Mouse (Mus musculus) limb, embryonic 11.5 days (tissue): Measurements from ENCODE around the gene Clic1. TPM values are rescaled to one million over a fixed set of nuclear protein-coding genes. Genes with fewer than 3 reads are reported as not detected.

Source experiments
- ATAC-seq: fragments of 200-750 bp; cut with Nextera tagmentation; 2 replicates; pipeline ENCODE4 v1.8.0; 2017; ENCODE audit warnings: low read depth; ENCODE audit not compliant: insufficient number of reproducible peaks, low FRiP score, low TSS enrichment
- DNase-seq: peaks from one replicate; pipeline ENCODE4 v3.0.0-alpha.2; 2015; ENCODE audit warnings: low spot score
- H3K27ac ChIP-seq: fragments of 300-500 bp; sonication (generic); replicated peaks from 2 replicates; pipeline ENCODE4 v1.5.1; 2014; ENCODE audit warnings: low read depth, mild to moderate bottlenecking, low read length
- H3K27me3 ChIP-seq: fragments of 300-500 bp; sonication (generic); 2 replicates; pipeline ENCODE4 v1.6.1; 2014; ENCODE audit warnings: mild to moderate bottlenecking, low read length, mixed read lengths; ENCODE audit not compliant: control insufficient read depth, insufficient read depth
- H3K36me3 ChIP-seq: fragments of 300-500 bp; sonication (generic); 2 replicates; pipeline ENCODE4 v1.6.1; 2014; ENCODE audit warnings: mild to moderate bottlenecking, low read length, moderate library complexity, mixed read lengths; ENCODE audit not compliant: control insufficient read depth, insufficient read depth
- H3K4me1 ChIP-seq: fragments of 300-500 bp; sonication (generic); 2 replicates; pipeline ENCODE4 v1.6.1; 2014; ENCODE audit warnings: low read length, mixed read lengths; ENCODE audit not compliant: control insufficient read depth, insufficient read depth
- H3K4me2 ChIP-seq: fragments of 300-500 bp; sonication (generic); 2 replicates; pipeline ENCODE4 v1.6.1; 2014; ENCODE audit warnings: low read depth, mild to moderate bottlenecking, moderate library complexity; ENCODE audit not compliant: severe bottlenecking
- H3K4me3 ChIP-seq: fragments of 300-500 bp; sonication (generic); 2 replicates; pipeline ENCODE4 v1.5.1; 2014; ENCODE audit warnings: low read depth, low read length
- H3K9ac ChIP-seq: fragments of 300-500 bp; sonication (generic); 2 replicates; pipeline ENCODE4 v1.6.1; 2014; ENCODE audit warnings: mild to moderate bottlenecking, low read length
- H3K9me3 ChIP-seq: fragments of 300-500 bp; sonication (generic); 2 replicates; pipeline ENCODE4 v1.6.1; 2016; ENCODE audit warnings: low read length; ENCODE audit not compliant: control insufficient read depth
- WGBS: fragments of 180-500 bp; shearing (Covaris S2); extraction: QIAGEN DNeasy Blood & Tissue Kit; methylation state at CpG from one replicate; pipeline ENCODE4 v1.1.7; 2014; 5-methylcytosine and 5-hydroxymethylcytosine counted together
- polyA plus RNA-seq: library from polyadenylated mRNA; unstranded; fragments of >200 nt; fragmentation: Nextera tagmentation; extraction: Ambion mirVana; gene quantifications from 2 replicates; pipeline ENCODE4 v1.2.1, GENCODE M21; 2014

Gene Clic1
- polyA plus RNA-seq, 1 experiment from 2014 or later = 52.1 TPM

DNA sequence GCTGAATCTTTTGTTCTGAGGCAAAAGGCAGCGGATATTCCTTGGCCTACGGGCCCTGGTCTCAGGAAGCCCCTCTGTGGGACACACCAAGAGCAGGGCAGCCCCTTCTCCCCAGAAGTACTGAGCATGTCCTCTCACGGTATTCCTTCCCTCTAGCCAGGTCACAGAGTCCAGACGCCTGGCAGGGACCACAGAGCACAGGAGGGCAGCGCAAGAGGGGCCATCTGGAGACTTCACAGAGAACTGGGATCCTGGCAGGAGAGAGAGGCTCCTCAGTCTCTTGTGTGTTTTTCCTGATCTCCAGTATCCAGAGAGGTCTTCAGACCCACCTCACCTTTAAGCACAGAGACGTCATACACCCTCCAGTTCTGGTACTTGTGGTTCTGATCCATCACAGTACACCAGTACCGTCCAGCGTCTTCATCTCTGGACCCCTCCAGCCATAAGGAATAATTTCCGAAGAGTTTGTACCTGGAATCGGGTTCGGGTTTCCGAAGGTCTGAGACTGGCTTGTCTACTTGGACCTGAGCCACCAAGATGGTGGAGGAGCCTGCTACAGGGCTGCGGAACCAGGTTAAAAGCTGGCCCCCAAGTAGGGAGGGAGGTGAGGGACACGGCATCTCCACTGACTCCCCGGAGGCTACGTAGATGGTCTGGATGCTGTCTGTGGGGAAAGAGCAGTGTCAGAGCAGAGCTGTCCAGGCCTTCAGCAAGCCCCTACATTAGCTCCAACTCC is 33.2 kb downstream of the Clic1 start:
- H3K27ac ChIP-seq = no peak overlapping the region
- H3K27me3 ChIP-seq = no peaks in the 10 kb centered on the region
- no peak overlapping the region for H3K4me2 ChIP-seq
- H3K36me3 ChIP-seq = no peaks in the 10 kb centered on the region
- H3K4me3 ChIP-seq = no peak overlapping the region
- 79% methylated on average over 16 of the region's 16 CpGs for WGBS
- peaks cover under 1% of the 10 kb centered on the region for H3K4me1 ChIP-seq
- no peaks in the 10 kb centered on the region for H3K9me3 ChIP-seq
- no peak for ATAC-seq
- DNase-seq = no peak
- no peak overlapping the region for H3K9ac ChIP-seq

DNA sequence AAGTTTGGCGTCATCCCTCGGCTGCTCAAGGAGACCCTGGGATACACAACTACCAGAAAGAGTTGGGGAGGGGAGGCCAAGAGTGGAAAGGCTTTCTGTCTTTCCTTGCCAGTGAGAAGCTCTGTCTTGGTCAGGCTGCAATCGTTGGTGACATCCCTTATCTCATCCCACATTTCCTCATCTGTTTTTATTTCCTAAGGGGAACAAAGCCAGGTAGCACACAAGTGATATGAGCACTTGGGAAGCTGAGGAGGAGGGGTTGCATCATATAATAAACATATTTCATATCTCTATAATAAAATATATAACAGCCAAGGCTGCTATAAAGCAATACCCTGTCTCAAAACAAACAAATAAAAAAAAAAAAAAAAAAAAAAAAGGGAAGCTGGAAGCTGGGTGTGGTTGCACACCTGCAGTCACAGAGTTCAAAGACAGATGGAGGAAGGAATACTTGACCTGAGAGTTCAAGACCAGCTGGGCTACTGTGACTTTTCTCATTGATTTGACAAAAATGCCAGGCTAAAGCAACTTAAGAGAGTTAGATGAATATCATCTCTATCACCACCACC is 34.2 kb downstream of the Clic1 start:
- no peaks in the 10 kb centered on the region for H3K36me3 ChIP-seq
- no peaks in the 10 kb centered on the region for H3K4me1 ChIP-seq
- H3K27me3 ChIP-seq = no peaks in the 10 kb centered on the region
- WGBS = 71% methylated on average over 3 of the region's 3 CpGs
- H3K4me3 ChIP-seq = no peak overlapping the region
- DNase-seq (no peak), ATAC-seq (no peak)
- H3K27ac ChIP-seq = no peak overlapping the region
- no peak overlapping the region for H3K9ac ChIP-seq
- H3K9me3 ChIP-seq = no peaks in the 10 kb centered on the region
- H3K4me2 ChIP-seq = no peak overlapping the region

DNA sequence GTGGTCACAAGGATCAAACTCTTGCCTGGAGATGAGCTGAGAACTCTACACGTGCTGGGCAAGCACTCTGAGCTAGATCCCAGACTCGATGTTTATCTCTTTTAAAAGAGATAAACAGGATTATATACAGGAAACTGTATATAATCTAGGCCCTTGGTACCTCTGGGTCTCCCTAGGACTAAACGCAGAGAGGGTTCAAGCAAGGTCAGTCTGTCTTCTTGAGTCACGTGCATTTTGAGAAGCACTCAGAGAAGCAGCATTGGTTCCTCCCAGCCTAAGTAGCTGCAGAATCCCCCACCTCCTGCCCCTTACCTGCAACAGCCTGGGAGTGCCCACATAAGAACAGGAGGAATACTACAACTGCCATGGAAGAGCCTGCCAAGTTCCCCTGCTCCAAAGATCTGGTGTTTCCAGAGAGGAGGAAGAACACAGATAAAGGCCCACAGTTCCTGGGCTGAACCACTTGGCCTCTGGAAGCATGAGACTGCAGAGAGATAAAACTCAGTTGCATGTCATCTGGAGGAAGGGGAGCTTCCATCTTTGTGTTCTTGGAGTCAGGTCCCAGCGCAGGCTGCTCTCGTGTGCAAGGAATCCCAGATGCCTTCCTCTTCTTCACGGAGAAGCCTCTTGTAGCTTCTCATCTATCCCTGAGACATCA is 35.6 kb downstream of the Clic1 start, which contains the start of gene Ly6g6f:
Gene Ly6g6f (minus strand): TSS at position 403 of the 658 bp plus-strand sequence.
- Histone ChIP-seq H3K4me1 (no peaks in the 10 kb centered on the region), H3K27me3 (no peaks in the 10 kb centered on the region), H3K9me3 (no peaks in the 10 kb centered on the region), H3K9ac (no peak within 1 kb of the TSS), H3K4me3 (no peak within 1 kb of the TSS), H3K36me3 (no peaks in the 10 kb centered on the region), H3K4me2 (no peak within 1 kb of the TSS), H3K27ac (no peak within 1 kb of the TSS)
- 84% methylated on average over 7 of the region's 7 CpGs for WGBS
- no peak for DNase-seq
- no peak for ATAC-seq

DNA sequence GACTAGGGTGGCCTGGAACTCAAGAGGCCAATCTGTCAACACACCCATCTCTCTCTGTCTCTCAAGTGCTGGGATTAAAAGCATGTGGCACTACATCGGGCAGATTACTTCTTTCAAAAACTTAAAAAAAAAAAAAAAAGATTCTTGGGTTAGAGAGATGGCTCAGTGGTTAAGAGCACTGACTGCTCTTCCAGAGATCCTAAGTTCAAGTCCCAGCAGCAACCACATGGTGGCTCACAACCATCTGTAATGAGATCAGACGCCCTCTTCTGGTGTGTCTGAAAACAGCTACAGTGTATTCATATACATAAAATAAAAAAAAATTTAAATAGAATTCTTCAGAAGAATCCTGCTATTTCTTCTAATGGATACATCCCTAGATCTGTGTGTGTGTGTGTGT is 38.4 kb downstream of the Clic1 start:
- H3K9me3 ChIP-seq = no peaks in the 10 kb centered on the region
- no peak overlapping the region for H3K27ac ChIP-seq
- H3K4me1 ChIP-seq = no peaks in the 10 kb centered on the region
- ATAC-seq (no peak), DNase-seq (no peak)
- H3K36me3 ChIP-seq = no peaks in the 10 kb centered on the region; the same call in 1 of the 2 replicates
- 52% methylated on average over 2 of the region's 2 CpGs for WGBS
- H3K4me3 ChIP-seq = no peak overlapping the region
- H3K4me2 ChIP-seq = no peak overlapping the region
- H3K27me3 ChIP-seq = no peaks in the 10 kb centered on the region
- no peak overlapping the region for H3K9ac ChIP-seq

DNA sequence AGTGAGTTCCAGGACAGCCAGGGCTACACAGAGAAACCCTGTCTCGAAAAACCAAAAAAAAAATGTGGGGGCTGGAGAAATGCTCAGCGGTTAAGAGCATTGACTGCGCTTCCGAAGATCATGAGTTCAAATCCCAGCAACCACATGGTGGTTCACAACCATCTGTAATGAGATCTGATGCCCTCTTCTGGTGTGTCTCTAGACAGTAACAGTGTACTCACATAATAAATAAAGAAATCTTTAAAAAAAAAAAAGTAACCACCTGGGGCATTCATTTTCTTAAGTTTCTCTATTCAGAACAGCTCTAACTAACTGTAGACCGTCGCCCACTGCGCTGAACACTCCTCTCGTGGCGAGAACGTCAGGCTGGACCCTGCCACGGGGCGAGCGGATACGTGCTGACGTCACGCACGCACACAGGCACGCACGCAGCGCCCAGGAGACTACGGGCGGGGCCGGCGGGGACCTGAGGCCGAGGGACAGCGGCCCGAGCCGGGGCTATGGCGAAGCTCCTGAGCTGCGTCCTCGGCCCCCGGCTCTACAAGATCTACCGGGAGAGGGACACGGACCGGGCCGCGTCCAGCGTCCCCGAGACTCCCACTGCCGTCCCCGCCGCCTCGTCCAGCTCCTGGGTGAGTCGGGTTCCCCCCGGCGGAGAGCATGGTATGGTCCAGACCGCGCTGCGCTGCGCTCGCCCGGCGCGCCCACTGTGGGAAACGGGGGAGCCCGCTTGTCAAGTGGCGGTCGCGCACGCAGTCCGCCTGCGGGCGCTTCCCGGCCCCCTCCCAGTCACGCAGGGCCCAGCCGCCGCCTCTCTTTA is 39.3 kb downstream of the Clic1 start, which contains the start of gene Abhd16a:
Gene Abhd16a (plus strand): TSS at position 439 of the 820 bp plus-strand sequence.
- H3K27me3 ChIP-seq = no peaks in the 10 kb centered on the region
- no peaks in the 10 kb centered on the region for H3K4me1 ChIP-seq
- no peaks in the 10 kb centered on the region; the same call in 1 of the 2 replicates for H3K36me3 ChIP-seq
- peak within 1 kb of the TSS; percentile 58 for H3K4me3 ChIP-seq
- ATAC-seq = peak; percentile 97
- DNase-seq = peak; percentile 95
- H3K4me2 ChIP-seq = peak within 1 kb of the TSS; percentile 71
- H3K27ac ChIP-seq = peak within 1 kb of the TSS; percentile 86
- H3K9ac ChIP-seq = peak within 1 kb of the TSS; percentile 96
- 4% methylated on average over 62 of the region's 67 CpGs for WGBS
- no peaks in the 10 kb centered on the region for H3K9me3 ChIP-seq

DNA sequence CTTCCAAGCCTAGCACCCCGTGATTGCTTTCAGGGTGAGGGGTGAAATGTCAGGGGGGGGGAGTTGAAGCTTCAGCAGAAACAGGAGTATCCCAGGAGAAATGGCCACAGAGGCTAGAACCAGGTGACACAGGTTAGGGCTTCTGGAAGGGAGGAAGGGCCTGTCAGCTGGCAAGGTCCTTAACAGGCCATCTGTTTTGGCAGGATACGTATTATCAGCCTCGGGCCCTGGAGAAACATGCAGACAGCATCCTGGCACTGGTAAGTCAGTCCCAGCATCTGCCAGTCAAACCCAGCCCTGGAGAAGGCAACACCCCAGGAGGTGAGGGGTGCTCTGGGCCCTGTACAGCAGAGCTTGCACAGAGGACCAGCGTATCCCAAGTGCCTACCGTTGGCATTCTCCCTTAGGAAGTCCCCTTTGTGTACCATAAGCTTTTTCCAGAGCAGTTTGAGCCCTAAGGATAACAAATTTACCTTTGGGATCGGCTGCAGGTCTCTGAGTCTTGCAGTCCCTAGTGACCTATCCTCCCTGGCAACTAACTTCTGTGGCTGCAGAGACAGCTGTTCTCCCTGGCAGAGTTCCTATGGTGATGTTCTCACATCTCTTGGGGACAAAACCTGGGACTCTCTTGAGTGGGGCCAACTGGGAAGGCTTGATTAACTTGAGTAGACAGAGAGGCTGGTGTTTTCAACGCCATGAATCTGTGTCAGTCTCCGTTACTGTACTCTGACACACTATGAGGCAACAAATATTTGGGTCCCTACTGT is 40.6 kb downstream of the Clic1 start:
- no peak for ATAC-seq
- 74% methylated on average over 8 of the region's 8 CpGs for WGBS

DNA sequence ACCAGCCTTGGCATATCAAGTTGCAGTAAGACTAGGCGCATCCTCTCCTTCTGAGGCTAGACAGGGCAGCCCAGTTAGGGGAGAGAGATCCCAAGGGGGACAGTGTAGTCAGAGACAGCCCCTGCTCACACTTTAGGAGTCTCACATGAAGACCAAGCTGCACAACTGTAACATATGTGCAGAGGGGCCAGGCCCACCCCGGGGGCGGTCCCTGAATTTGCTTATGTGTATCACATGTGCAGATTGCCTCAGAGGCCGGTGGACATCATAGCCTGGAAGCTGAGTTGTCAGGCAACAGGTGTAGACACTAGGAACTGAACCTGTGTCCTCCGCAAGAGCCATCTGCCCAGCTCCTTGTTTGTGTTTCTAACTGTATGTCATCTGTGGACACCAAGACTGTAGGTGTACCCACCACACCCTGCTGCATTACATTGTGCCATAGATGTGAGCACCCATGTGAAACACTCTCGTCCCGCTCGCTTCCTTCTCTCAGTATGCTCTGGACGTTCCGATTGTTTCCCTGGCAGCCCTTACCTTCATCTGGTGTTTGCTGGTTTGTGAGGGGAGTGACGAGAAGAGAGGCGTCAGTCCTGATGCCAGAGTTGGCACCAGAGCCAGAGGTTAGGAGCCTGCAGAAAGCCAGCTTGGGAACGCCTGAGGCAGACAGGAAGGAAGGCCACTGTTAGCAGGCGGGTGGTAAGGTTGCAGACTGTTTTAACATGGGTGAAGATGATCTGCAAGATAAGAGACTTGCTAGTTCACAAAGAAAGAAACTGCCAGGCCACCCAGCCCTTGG is 42.8 kb downstream of the Clic1 start:
- Histone ChIP-seq H3K4me1 (no peaks in the 10 kb centered on the region), H3K4me3 (no peak overlapping the region), H3K9me3 (no peaks in the 10 kb centered on the region), H3K9ac (no peak overlapping the region), H3K27me3 (no peaks in the 10 kb centered on the region), H3K4me2 (no peak overlapping the region), H3K27ac (no peak overlapping the region), H3K36me3 (peaks cover 9% of the 10 kb centered on the region)
- DNase-seq (no peak), ATAC-seq (no peak)
- WGBS = 87% methylated on average over 14 of the region's 14 CpGs

More for the DNA sequence above, 40.6 kb downstream of the Clic1 start:
- Histone ChIP-seq H3K36me3 (peaks cover 3% of the 10 kb centered on the region), H3K27ac (no peak overlapping the region), H3K4me2 (peak overlapping the region; percentile 71), H3K4me1 (no peaks in the 10 kb centered on the region), H3K9ac (peak overlapping the region; percentile 96; the same call in 1 of the 2 replicates), H3K4me3 (peak overlapping the region; percentile 58; the same call in 1 of the 2 replicates), H3K9me3 (no peaks in the 10 kb centered on the region), H3K27me3 (no peaks in the 10 kb centered on the region)
- no peak for DNase-seq
